ENCODE assay signal across 9 mouse cellular contexts in genomic region chr1:133924141-133924875, GRCm38 (mm10). TPM values are rescaled to one million over a fixed set of nuclear protein-coding genes. Genes with fewer than 3 reads are reported as not detected.
DNase-seq lines count a peak whose midpoint lies in the region; ATAC-seq and TF ChIP-seq lines count a peak whose summit lies in the region.
"Had no signal": no experiment of that assay in that cellular context is flagged by ENCODE, and none has a peak within 500 bp of the region (broad histone marks: within the 10 kb centered on the region; RNA-seq: fewer than 3 reads in every experiment).

No protein-coding gene starts in this region.

- H3K9me3 ChIP-seq in forebrain, embryonic 15.5 days, result no peaks in the 10 kb centered on the region

- no peak for DNase-seq in heart, adult 2 months
- no peak for DNase-seq in heart, adult 9 months (ENCODE audit: low spot score in 2 of 2)
- peak; percentile 85 for DNase-seq in ES-CJ7 (ENCODE audit: low read depth, low spot score)
- peak; percentile 19 for DNase-seq in thymus, postnatal 25 days
- DNase-seq in adrenal gland, postnatal 36 days, result no peak
- no peak for DNase-seq in ovary, adult 18-20 months (ENCODE audit: low spot score)

- no peaks in the 10 kb centered on the region for H3K27me3 ChIP-seq in heart, adult 2 months (ENCODE audit: control insufficient read depth, insufficient read depth, low read length)
- no peaks in the 10 kb centered on the region for H3K27me3 ChIP-seq in forebrain, embryonic 15.5 days
- H3K27me3 ChIP-seq: midbrain, embryonic 12.5 days had no signal

- no peak overlapping the region for H3K4me3 ChIP-seq in heart, adult 2 months
- H3K4me3 ChIP-seq in forebrain, embryonic 15.5 days, result no peak overlapping the region
- H3K4me3 ChIP-seq: midbrain, embryonic 12.5 days had no signal

- no peak for TF ChIP-seq EP300 in heart, adult 2 months (IDR thresholded peaks at IDR 0.05; ENCODE audit: insufficient read depth, low read depth, low read length)

- 58% methylated on average over 7 of the region's 7 CpGs for WGBS in heart, adult 2 months
- WGBS in forebrain, embryonic 15.5 days, result 27% methylated on average over 7 of the region's 7 CpGs

- H3K4me1 ChIP-seq in heart, adult 2 months (ENCODE audit: control insufficient read depth, insufficient read depth, low read length), result peaks cover 6% of the 10 kb centered on the region
- peaks cover 22% of the 10 kb centered on the region for H3K4me1 ChIP-seq in forebrain, embryonic 15.5 days

- no peaks in the 10 kb centered on the region for H3K79me2 ChIP-seq in heart, adult 2 months (replicated peaks; ENCODE audit: control insufficient read depth, insufficient read depth, low read length)

- peak overlapping the region; percentile 24; the same call in 1 of the 2 replicates for H3K4me2 ChIP-seq in forebrain, embryonic 15.5 days (replicated peaks)
- H3K4me2 ChIP-seq: midbrain, embryonic 12.5 days had no signal

- H3K27ac ChIP-seq in heart, adult 2 months, result no peak overlapping the region
- no peak overlapping the region for H3K27ac ChIP-seq in forebrain, embryonic 15.5 days (replicated peaks)
- H3K27ac ChIP-seq: midbrain, embryonic 12.5 days had no signal

- ATAC-seq in forebrain, embryonic 15.5 days (replicated peaks), result peak; percentile 57
- ATAC-seq in megakaryocyte progenitor cell, adult 5-6 weeks (replicated peaks; ENCODE audit: poor library complexity), result peak; percentile 77

- H3K9ac ChIP-seq in heart, adult 2 months (ENCODE audit: low read depth, low read length), result no peak overlapping the region
- no peak overlapping the region for H3K9ac ChIP-seq in forebrain, embryonic 15.5 days (replicated peaks)
- H3K9ac ChIP-seq: midbrain, embryonic 12.5 days had no signal

- peak; percentile 29 for TF ChIP-seq CTCF in heart, adult 2 months (IDR thresholded peaks at IDR 0.05)

- TF ChIP-seq POLR2A in heart, adult 2 months (IDR thresholded peaks at IDR 0.05; ENCODE audit: insufficient read depth, low read depth, low read length), result no peak

- intact Hi-C loops in heart, adult 2 months (cut with DNase I), result no loop called here

- no peaks in the 10 kb centered on the region for H3K36me3 ChIP-seq in heart, adult 2 months (ENCODE audit: control insufficient read depth, insufficient read depth, low read length)
- H3K36me3 ChIP-seq in forebrain, embryonic 15.5 days, result no peaks in the 10 kb centered on the region
- H3K36me3 ChIP-seq: midbrain, embryonic 12.5 days had no signal

RNA-seq across cellular contexts. Expression of gene Prelp, which starts 3.1 kb away (rescaled TPM):
- 10 to 100 TPM; 29.0 to 34.4 TPM for total RNA-seq in heart, adult 2 months (2021)
- 52.1 and 58.5 TPM in 2 replicates for polyA plus RNA-seq in heart, adult 2 months (2012; rRNA removed)
- polyA plus RNA-seq in forebrain, embryonic 15.5 days (2015; fragmentation: Nextera tagmentation; extraction: Ambion mirVana), result 3.8 and 4.2 TPM in 2 replicates
- total RNA-seq in megakaryocyte progenitor cell, adult 5-6 weeks (2015), result not detected in 2 replicates
- not detected in 2 replicates for total RNA-seq in megakaryocyte progenitor cell, adult 5-6 weeks (2017)
- 10 to 100 TPM; 42.1 to 44.9 TPM for total RNA-seq in adrenal gland, postnatal 36 days (2021)

RNA-seq across cellular contexts. Expression of gene Optc, which starts 16.5 kb away (rescaled TPM):
- under 1 TPM; 0.34 to 0.36 TPM for total RNA-seq in heart, adult 2 months (2021)
- 1.00 and 2.4 TPM in 2 replicates for polyA plus RNA-seq in heart, adult 2 months (2012; rRNA removed)
- polyA plus RNA-seq in forebrain, embryonic 15.5 days (2015; fragmentation: Nextera tagmentation; extraction: Ambion mirVana), result 1.6 and 2.2 TPM in 2 replicates
- not detected in 2 replicates for total RNA-seq in megakaryocyte progenitor cell, adult 5-6 weeks (2015)
- not detected in 2 replicates for total RNA-seq in megakaryocyte progenitor cell, adult 5-6 weeks (2017)
- 1 to 10 TPM; 1.2 TPM for total RNA-seq in adrenal gland, postnatal 36 days (2021)

Comparison
In these comparisons a context has a peak if more than half of its experiments do, and no peak if none do; other contexts are left out.
1. DNase-seq: peak in ES-CJ7 (single experiment) and thymus, postnatal 25 days (single experiment); none in heart, adult 2 months (0 of 2), heart, adult 9 months (0 of 2), adrenal gland, postnatal 36 days (0 of 2) and ovary, adult 18-20 months (single experiment).
2. RNA of gene Prelp, which starts 3.1 kb away (total RNA-seq): 42.1 to 44.9 TPM in adrenal gland, postnatal 36 days and 29.0 to 34.4 TPM in heart, adult 2 months; not detected in megakaryocyte progenitor cell, adult 5-6 weeks; every median in the first group is over 10 times any median in the second.